Mouse (Mus musculus) retina, postnatal 1 day (tissue): Measurements from ENCODE around the gene Edc4.

Experiments
- DNase-seq: peaks from one replicate; pipeline ENCODE4 v3.0.0-alpha.2; 2012

Edc4 gene

GRCm38 (mm10) chr8:105889756-105890465, 9.2 kb downstream of the Edc4 start:
- DNase-seq: no peak

- no peak for DNase-seq
Observed at GRCm38 (mm10) chr8:105890870-105891269, 10.2 kb downstream of the Edc4 start.

GRCm38 (mm10) chr8:105892432-105892831, 11.8 kb downstream of the Edc4 start:
- peak; percentile 45 for DNase-seq

GRCm38 (mm10) chr8:105893339-105893738, 12.7 kb downstream of the Edc4 start, which contains the start of gene Nrn1l:
Gene Nrn1l, plus strand, starts transcription at chr8:105893567.
- peak; percentile 94 for DNase-seq

GRCm38 (mm10) chr8:105897801-105898480, 17.3 kb downstream of the Edc4 start:
- peak; percentile 91 for DNase-seq

GRCm38 (mm10) chr8:105900180-105900940, 19.7 kb downstream of the Edc4 start, which contains the start of gene Pskh1:
Gene Pskh1, plus strand, starts transcription at chr8:105900441.
- peak; percentile 96 for DNase-seq

- no peak for DNase-seq
Observed at GRCm38 (mm10) chr8:105900941-105901616, 20.4 kb downstream of the Edc4 start.

- no peak for DNase-seq
Observed at GRCm38 (mm10) chr8:105919390-105919789, 38.7 kb downstream of the Edc4 start.

- no peak for DNase-seq
Observed at GRCm38 (mm10) chr8:105925123-105925522, 44.4 kb downstream of the Edc4 start.

- peak; percentile 85 for DNase-seq
Observed at GRCm38 (mm10) chr8:105930602-105931001, 49.9 kb downstream of the Edc4 start.

- DNase-seq: no peak
Observed at GRCm38 (mm10) chr8:105931271-105931670, 50.6 kb downstream of the Edc4 start.

- no peak for DNase-seq
Observed at GRCm38 (mm10) chr8:105932525-105932924, 51.8 kb downstream of the Edc4 start.

- DNase-seq: no peak
Observed at GRCm38 (mm10) chr8:105933762-105934161, 53.1 kb downstream of the Edc4 start, which contains the start of gene Ctrl. Gene Ctrl, minus strand, starts transcription at chr8:105933862.

GRCm38 (mm10) chr8:105935105-105935504, 54.4 kb downstream of the Edc4 start:
- DNase-seq: no peak

GRCm38 (mm10) chr8:105935863-105936603, 55.4 kb downstream of the Edc4 start:
- peak; percentile 18 for DNase-seq

GRCm38 (mm10) chr8:105936866-105937475, 56.3 kb downstream of the Edc4 start:
- DNase-seq: peak; percentile 94

- peak; percentile 34 for DNase-seq
Observed at GRCm38 (mm10) chr8:105937496-105938305, 57.0 kb downstream of the Edc4 start.

- DNase-seq: peak; percentile 26
Observed at GRCm38 (mm10) chr8:105938306-105938669, 57.6 kb downstream of the Edc4 start, which contains the start of gene Psmb10. Gene Psmb10, minus strand, starts transcription at chr8:105938444.

GRCm38 (mm10) chr8:105942026-105942425, 61.3 kb downstream of the Edc4 start:
- no peak for DNase-seq

- no peak for DNase-seq
Observed at GRCm38 (mm10) chr8:105942542-105942941, 61.9 kb downstream of the Edc4 start.

GRCm38 (mm10) chr8:105943321-105943739, 62.6 kb downstream of the Edc4 start, which contains the start of gene Lcat:
Gene Lcat, minus strand, starts transcription at chr8:105943382.
- no peak for DNase-seq
